Mouse (Mus musculus): ENCODE data around the gene Pbx2.
"Not testable (repeated sequence)": the region's sequence is repeated elsewhere in the genome, so short reads cannot be mapped to it uniquely, and the experiment has no call there.

Pbx2 gene

DNA sequence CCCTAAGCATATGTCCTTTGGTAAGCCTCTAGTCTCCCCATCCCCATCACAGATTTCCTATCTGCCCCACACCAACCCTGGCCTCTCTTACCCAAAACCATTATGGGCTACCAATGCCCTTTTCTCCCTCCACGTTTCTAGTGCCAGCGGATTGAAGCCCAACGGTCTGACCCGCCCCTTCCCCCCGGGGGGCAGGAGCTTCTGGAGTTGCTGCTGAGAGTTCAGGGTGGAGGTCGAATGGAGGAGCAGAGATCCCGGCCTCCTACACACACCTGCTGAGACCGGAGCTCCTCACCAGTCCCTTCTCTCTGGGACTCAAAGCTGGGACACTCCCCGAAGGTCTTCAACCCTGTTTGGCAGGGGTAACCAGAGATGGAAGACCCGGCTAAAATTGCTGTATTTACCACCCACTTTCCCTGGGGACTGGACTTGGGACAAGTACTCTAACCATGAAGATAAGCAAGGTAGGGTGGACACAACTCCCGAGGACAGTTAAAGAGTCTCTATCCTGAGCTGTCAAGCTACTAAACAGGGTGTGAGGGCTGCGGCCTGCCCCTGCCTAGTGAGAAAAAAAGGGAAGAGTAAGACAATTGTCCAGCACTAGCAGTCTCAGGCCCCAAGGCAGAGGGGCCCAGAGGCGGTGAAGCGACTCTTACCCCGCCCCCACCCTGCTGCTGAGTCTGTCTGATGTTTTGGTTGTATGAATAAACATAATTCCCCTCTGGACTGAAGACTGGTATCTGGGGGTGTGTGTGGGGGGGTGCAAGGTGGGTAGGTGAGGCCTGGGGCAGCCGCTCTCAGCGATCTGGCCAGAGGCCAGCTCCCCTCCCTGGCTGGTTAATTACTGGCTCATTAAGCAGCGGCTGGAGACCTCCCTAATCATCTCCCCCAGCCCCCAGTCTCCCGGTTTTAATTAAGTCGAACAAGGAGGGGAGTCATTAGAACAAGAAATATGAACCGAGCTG, at the start of gene Pbx2:
Gene Pbx2, plus strand, starts transcription at position 238 of the 965 bp plus-strand sequence.
- in situ Hi-C loops (cut with MboI, MseI): no loop called here

DNA sequence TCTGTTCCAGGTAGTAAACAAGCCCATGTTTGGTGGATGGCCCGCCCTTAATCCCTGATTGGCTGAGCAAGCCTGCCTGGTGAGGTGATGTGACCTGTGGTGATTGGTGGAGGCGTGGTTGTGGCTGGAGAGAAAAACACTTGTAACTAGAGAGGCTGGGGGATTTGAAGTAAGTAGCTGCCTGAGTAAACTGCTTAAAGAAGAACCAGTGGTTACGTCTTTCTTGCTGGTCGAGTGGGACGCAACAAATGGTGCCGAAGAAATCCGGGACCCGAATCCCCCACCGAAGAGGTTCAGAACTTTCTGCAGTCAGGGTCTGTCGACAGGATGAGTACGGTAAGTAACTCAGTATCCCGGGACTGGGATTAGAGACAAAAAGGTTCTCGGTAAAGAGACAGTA, 47.5 kb upstream of the Pbx2 start:
- in situ Hi-C loops (cut with MboI, MseI): not testable (repeated sequence)

DNA sequence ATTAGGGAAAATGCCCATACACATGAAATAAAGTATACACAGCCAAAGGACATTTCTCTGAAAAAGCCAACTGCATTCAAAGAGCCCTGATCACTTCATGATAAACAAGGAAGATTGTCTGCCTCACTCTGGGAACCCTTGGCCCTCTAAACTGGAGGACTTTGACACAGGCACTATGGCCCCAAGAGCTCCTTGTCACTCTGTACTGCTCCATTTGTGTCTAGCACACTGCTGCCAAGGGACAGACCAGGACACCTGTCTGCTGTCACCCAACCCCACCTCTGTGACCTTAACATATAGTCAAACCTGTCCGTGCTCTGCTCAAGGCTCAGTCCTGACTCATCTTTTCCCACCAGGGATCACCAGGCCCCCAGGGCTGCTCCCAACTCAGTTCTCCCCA, 44.3 kb upstream of the Pbx2 start:
- in situ Hi-C loops (cut with MboI, MseI): no loop called here

DNA sequence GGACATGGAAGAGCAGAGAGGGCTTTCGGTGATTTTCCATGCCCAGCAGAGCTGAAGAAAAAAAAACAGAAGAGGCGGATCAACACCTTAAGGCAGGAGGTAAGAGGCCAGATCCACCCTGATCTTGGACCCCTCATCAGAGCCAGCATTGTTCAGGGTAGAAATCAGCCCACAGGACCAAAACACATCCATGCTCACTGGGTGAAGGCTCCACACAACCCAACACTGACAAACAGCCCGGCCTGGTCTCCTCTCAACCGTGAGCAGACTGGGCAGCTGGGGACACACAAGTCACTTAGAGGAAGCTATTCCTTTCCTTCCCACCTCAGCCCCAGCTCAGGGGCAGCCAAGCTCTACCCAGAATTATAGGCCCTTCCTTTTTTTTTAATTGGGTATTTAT, 43.5 kb upstream of the Pbx2 start:
- in situ Hi-C loops (cut with MboI, MseI): no loop called here

DNA sequence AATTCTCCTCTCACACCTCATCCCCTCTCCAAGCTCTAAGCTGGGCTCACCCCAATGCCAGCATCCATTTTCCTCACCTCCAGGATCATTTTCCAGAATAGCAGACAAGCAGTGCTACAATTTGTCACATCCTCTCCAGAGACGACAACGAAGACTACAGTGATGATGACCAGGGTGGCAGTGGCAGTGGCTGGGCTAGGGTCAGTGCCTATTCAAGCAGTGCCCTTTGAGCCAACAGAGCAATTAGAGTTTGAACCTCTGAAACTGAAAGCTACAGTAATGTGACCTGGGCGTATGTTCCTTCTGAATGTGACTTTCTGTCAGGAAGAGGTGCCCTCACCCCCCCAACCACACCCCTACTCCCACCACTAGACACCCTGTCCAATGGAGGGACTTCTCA, 41.9 kb upstream of the Pbx2 start:
- in situ Hi-C loops (cut with MboI, MseI): no loop called here

DNA sequence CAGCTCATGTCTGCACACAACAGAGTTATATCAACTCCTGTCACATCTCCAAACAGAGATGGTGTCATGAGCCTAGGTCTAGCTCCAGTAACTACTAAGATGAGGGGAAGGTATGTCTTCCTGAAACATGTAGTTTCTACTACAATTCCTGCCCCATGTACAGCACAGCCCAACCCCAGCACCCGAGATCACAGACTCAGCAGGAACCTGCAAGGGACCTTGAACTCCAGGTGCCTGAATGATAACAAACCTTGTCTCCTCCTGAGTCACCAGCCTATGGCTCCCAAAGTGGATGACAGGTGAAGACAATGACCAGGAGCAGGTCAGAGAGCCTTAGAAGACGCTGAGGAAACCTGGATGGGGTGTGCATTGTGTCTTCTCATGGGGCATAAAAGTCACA, 41.2 kb upstream of the Pbx2 start:
- in situ Hi-C loops (cut with MboI, MseI): no loop called here

DNA sequence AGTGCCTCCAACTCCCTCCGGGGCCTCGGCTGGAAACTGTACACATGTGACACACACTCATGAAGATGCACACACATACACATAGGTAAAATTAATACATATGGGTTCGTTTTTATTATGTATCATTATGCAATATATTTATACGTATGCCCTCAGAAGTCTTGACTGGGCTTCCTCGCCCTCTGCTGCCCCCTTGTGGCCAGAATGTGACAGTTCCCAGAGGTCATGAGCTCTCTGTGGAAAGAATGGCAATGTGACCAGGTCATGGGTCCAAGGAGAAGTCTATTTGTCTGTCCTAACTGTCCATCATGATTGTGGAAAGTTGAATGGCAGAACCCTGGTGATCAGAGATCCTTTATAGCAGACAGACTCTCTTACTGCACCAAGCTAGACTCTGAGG, 35.6 kb upstream of the Pbx2 start:
- in situ Hi-C loops (cut with MboI, MseI): no loop called here

DNA sequence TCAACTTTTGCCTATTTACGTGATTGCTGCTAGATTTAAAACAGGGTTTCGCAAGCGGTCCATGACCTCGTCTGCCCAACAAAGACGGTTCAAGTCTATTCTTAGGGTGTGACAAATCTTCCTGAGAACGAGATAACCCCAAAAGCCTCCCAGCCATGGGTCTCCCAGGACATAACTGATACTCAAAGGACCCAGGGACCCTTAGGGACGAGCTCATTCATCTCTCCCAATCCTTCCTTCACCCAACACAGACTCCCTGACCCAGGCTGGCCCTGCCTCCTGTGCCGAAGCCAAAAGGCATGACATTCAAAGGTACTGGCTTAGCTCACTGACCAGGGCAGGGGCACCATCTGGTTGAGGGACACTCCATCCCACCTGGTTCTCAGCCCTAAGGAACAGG, 34.7 kb upstream of the Pbx2 start:
- in situ Hi-C loops (cut with MboI, MseI): no loop called here

DNA sequence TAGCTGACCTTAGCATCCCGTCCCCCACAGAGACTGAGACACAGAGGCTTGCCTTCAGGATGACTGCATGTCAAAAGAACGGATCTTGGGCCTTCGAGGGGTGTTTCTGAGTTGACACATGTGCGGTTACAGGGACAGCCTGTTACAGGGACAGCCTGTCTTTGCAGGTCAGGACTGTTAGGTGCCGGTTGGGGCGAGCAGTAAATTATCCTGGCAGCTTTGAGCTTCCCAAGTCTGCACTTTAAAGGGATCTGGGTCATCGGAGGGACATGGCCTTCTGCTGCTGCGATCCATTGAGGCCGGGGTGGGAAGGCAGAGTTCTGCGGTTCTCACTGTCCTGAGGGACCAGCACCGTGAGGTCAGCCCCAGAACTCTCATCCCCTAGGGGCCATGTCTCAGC, 33.7 kb upstream of the Pbx2 start:
- in situ Hi-C loops (cut with MboI, MseI): no loop called here

DNA sequence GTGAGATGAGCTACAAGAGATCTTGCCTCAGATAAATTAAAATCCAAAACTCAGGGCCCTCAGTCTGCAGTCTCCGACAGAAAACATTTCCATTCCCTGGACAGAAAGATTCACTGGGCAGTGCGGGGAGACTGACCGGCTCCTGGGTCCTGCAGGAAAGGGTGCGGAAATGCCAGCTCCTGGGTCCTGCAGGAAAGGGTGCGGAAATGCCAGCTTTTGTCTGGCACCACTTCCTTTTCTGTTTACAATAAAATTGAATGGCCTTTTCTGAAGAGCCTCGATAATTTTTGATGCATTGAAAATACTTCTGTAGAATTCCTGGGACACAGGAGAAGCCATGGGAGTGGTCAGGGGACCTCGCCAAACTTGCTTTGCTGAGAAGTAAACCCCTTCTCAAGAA, 31.9 kb upstream of the Pbx2 start:
- in situ Hi-C loops (cut with MboI, MseI): no loop called here

DNA sequence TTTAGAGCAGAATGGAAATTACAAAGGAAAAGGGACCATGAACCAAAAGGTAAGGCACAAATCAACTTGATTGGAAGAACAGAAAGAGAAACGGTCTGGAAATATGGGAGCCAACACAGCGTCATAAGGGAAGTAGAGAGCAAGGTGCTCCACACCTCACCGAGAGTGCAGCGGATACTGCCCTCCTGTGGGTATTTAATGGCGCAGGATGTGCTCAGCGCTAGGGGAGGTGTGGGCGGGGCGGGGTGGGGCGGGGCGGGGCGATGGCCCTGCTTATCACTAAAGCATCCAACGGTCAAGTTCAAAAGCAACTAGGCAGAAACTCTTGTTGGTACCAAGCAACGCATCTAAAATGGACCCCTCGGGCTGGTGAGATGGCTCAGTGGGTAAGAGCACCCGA, 31.2 kb upstream of the Pbx2 start:
- in situ Hi-C loops (cut with MboI, MseI): no loop called here

DNA sequence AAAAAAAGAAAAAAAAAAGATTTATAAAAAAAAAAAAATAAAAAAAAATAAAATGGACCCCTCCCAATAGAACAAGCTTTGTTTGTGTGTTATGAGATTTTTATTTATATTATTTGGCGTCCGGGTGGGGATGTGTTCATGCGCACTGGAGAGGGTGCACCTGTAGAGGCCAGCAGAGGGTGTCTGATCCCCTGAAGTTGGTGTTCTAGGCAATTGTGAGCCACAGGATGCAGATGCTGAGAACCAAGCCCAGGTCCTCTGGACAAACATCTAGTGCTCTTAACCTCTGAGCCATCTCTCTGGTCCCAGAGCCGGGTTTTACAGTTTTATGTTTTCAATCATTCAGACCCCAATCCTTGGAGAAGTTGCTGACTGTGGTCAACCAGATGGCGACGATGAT, 30.6 kb upstream of the Pbx2 start:
- in situ Hi-C loops (cut with MboI, MseI): no loop called here

DNA sequence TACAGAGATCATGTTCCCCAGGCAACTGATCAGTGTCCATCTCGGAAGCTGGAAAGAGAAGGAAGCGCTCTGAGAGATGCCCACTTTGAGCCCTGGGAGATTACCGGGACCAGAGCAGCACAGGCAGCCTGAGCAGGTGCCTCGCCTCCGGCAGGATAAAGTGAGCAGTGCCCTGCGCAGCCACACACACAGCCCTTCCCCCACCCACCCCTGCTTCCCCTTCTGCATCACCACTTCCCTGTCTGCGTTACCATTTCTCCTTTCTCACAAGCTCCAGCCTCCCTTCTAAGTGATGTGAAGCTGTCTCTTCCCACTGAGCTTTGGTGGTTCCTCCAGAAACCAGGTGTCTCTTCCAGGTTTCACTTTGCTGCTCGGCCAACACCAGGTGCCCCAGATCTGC, 29.9 kb upstream of the Pbx2 start:
- in situ Hi-C loops (cut with MboI, MseI): no loop called here

DNA sequence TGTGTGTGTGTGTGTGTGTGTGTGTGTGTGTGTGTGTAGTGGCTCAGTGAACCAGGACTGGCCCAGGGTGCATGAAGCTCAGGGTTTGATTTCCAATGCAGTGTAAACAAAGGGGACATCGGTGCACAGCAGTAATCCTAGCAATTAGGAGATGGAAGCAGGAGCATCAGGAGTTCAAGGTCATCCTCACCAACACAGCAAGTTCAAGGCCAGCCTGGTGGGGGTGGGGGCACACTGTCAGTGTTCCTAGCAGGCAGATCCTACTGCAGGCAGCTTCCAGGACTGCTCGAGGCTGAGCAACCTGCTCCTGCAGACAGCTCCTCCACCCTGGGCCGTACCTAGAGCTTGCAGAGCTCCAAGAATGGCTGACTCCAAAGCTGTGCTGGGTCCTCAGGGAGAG, 28.5 kb upstream of the Pbx2 start:
- in situ Hi-C loops (cut with MboI, MseI): no loop called here

DNA sequence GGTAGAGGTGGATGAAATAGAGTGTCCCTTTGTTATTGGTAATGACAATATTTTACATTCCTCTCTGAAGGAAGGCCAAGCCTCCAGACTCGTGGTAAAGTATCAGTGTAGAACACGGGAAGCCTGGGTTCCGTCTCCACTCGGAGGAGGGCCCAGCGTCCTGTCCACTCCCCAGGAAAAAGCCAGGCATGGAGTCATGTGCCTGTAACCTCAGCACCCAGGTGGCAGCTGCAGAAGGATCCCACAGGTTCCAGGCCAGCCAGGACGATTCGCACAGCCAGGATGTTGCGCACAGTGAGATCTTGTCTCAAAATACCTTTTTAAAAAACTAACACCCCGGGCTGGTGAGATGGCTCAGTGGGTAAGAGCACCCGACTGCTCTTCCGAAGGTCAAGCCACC, 27.7 kb upstream of the Pbx2 start:
- in situ Hi-C loops (cut with MboI, MseI): no loop called here

DNA sequence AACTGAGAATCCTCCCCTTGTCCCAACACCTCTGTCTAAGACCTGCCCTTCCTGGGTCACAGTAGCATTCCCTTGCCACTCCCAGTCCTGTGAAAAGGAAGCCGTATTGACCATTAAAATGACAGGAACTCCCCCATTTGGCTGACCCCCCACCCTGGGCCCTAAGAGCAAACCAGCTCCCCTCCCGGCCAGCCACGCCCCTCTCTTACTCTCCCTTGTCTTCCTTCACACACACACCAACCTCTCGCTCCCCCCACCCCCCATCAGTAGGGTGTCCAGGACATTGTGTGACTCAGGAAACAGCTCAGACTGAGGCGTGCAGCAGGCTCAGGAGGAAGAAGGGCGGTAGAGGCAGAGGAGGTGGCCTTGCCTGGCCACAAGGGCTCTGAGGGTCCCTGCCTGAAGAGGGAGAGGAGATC, 27.1 kb upstream of the Pbx2 start, which contains the start of gene Notch4:
Gene Notch4, plus strand, starts transcription at position 266 of the 419 bp plus-strand sequence.
- in situ Hi-C loops (cut with MboI, MseI): no loop called here

DNA sequence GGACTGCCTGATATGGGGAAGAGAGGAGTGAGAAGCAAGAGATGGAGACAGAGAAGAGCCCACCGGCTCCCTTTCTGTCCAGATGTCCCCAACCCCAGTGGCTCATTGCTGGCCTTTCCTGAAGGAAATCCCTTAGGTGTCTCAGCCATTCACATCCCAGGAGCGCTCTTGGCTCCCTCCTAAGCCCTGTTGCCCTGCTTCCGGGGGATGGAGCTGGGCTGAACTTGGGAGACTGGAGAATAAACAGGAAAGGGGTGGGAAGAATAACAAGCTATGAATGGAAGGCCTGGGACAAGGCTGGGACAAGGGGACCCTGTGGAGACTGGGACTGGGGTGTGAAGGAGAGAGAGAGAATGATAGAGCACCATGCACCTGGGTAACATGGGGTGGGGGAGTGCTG, 26.3 kb upstream of the Pbx2 start:
- in situ Hi-C loops (cut with MboI, MseI): loop anchor here (5.0 kb wide), 1 partner anchor 122 kb away; no protein-coding TSS in a partner anchor

DNA sequence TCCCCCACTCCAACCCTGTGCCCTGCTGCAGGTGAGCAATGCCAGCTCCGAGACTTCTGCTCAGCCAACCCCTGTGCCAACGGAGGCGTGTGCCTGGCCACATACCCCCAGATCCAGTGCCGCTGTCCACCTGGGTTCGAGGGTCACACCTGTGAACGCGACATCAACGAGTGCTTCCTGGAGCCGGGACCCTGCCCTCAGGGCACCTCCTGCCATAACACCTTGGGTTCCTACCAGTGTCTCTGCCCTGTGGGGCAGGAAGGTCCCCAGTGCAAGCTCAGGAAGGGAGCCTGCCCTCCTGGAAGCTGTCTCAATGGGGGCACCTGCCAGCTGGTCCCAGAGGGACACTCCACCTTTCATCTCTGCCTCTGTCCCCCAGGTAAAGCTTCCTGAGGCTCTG, 23.8 kb upstream of the Pbx2 start:
- in situ Hi-C loops (cut with MboI, MseI): loop anchor here (5.0 kb wide), 1 partner anchor 125 kb away; no protein-coding TSS in a partner anchor

DNA sequence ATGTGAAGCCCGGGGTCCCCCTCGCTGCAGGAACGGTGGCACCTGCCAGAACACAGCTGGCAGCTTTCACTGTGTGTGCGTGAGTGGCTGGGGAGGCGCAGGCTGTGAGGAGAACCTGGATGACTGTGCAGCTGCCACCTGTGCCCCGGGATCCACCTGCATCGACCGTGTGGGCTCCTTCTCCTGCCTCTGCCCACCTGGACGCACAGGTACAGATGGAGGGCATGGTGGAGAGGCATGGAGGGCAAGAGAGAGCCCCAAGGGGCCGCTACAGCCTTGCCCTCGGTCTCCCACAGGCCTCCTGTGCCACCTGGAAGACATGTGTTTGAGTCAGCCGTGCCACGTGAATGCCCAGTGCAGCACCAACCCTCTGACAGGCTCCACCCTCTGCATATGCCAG, 22.6 kb upstream of the Pbx2 start:
- in situ Hi-C loops (cut with MboI, MseI): loop anchor here (5.0 kb wide), 1 partner anchor 126 kb away; no protein-coding TSS in a partner anchor

DNA sequence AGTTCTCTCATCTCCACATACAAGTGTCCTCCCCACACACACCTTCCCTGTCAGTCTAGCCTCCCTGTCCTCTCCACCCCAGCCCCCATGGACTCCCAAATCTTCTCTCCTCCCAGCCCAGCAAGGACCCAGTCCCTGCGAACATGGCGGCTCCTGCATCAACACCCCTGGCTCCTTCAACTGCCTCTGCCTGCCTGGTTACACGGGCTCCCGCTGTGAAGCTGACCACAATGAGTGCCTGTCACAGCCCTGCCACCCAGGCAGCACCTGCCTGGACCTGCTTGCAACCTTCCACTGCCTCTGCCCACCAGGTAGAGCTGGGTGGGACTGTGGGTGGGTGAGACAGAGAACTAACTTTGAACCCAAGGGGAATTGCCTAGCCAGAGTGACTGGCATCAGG, 21.1 kb upstream of the Pbx2 start:
- in situ Hi-C loops (cut with MboI, MseI): loop anchor here (5.0 kb wide), 1 partner anchor 128 kb away; no protein-coding TSS in a partner anchor

DNA sequence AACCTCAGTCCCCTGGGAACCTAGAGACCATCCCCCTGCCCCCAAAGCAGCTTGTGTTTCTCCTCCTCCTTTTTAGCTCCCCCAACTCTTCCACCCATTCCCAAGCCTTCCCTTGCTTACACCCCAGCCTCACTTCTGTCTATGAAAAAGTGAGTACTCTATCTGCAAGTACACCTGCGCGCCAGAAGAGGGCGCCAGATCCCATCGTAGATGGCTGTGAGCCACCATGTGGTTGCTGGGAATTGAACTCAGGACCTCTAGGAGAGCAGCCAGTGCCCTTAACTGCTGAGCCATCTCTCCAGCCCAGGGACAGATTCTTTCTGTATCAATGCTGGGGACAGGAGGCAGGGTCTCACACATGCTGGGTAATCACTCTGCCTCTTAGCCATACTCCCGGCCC, 19.2 kb upstream of the Pbx2 start:
- in situ Hi-C loops (cut with MboI, MseI): no loop called here

DNA sequence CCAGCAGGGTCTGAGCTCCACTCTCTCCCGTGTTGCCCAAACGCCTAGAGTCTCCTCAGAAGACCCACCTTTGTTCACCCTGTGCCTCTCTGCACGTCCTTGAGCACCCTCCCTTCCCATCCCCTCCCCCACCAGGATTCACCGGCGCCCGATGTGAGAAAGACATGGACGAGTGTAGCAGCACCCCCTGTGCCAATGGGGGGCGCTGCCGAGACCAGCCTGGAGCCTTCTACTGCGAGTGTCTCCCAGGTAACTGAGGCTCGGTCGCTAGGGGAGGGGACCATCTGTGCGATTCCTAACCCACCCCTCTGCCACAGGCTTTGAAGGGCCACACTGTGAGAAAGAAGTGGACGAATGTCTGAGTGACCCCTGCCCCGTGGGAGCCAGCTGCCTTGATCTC, 18.7 kb upstream of the Pbx2 start:
- in situ Hi-C loops (cut with MboI, MseI): no loop called here

DNA sequence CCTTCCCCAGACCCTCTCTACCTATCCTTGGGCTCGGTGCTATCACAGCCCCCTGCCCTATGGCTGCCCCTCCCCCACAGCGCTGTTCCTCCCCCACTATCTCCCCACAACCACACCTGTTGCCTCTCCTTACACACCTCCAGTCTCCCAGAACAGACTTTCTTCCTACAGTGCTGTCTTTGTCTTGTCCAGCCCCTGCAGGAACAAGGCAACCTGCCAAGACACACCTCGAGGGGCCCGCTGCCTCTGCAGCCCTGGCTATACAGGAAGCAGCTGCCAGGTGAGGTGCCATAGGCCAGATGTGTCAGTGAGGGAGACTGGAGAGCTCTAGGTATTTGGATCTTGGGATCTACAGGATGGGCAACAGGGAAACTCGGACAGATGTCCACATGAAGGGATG, 14.5 kb upstream of the Pbx2 start:
- in situ Hi-C loops (cut with MboI, MseI): no loop called here

Measured in T-helper 2 cell (primary cell).